12 mouse cellular contexts compared by ENCODE assay signal in the genomic region with DNA sequence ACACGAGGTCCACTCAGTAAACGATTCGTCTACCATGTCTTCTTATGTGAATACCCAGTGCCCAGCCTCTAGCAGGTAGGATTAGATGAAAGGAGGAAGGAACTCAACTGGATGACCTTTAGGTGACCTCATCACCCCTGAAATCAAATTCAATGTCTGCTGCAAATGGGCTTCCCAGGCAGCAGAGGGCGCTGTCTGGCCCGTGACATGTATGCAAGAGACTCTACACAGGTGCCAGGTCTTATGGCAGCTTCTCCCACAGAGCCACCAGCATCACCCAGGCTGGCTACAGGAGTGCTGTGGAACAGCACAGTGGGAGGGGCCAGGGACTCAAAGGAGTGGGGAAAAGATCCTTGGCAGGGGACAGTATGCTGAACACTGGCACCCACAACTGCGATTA.
A peak's percentile ranks its signal among the peaks of the same experiment; 100 is the strongest.
DNase-seq lines count a peak whose midpoint lies in the region; ATAC-seq and TF ChIP-seq lines count a peak whose summit lies in the region.
"Had no signal": no experiment of that assay in that cellular context is flagged by ENCODE, and none has a peak within 500 bp of the region (broad histone marks: within the 10 kb centered on the region; RNA-seq: fewer than 3 reads in every experiment).

No protein-coding gene starts in this region.

- peak; percentile 24; the same call in 1 of the 2 replicates for TF ChIP-seq CTCF in heart, adult 2 months (IDR thresholded peaks at IDR 0.05)
- TF ChIP-seq CTCF in spleen, adult 2 months (IDR thresholded peaks at IDR 0.05; ENCODE audit: extremely low read depth, insufficient read depth, insufficient read length, insufficient replicate concordance): peak; percentile 5; the same call in 1 of the 2 replicates

- no peak overlapping the region for H3K9ac ChIP-seq in heart, adult 2 months (ENCODE audit: low read depth, low read length)
- no peak overlapping the region for H3K9ac ChIP-seq in forebrain, embryonic 12.5 days
- H3K9ac ChIP-seq: kidney, embryonic 15.5 days had no signal

- intact Hi-C loops in heart, adult 2 months (cut with DNase I): no loop called here

- H3K27me3 ChIP-seq in heart, adult 2 months (ENCODE audit: control insufficient read depth, insufficient read depth, low read length): peaks cover 5% of the 10 kb centered on the region; the same call in 1 of the 2 replicates
- H3K27me3 ChIP-seq in spleen, adult 2 months (ENCODE audit: control insufficient read depth, insufficient read depth, low read length): peaks cover 6% of the 10 kb centered on the region; the same call in 1 of the 2 replicates
- H3K27me3 ChIP-seq in forebrain, embryonic 12.5 days: peaks cover 45% of the 10 kb centered on the region

- H3K27ac ChIP-seq in heart, adult 2 months: no peak overlapping the region
- no peak overlapping the region for H3K27ac ChIP-seq in spleen, adult 2 months (ENCODE audit: insufficient read depth, low read length)
- H3K27ac ChIP-seq in forebrain, embryonic 12.5 days: no peak overlapping the region
- H3K27ac ChIP-seq: kidney, embryonic 15.5 days had no signal

- ATAC-seq in forebrain, embryonic 12.5 days (ENCODE audit: low FRiP score): no peak

- H3K79me2 ChIP-seq in heart, adult 2 months (replicated peaks; ENCODE audit: control insufficient read depth, insufficient read depth, low read length): no peaks in the 10 kb centered on the region; the same call in 1 of the 2 replicates

- H3K4me3 ChIP-seq in heart, adult 2 months: no peak overlapping the region
- no peak overlapping the region for H3K4me3 ChIP-seq in spleen, adult 2 months (ENCODE audit: extremely low read depth, insufficient read depth, insufficient read length)
- no peak overlapping the region for H3K4me3 ChIP-seq in forebrain, embryonic 12.5 days (replicated peaks)
- H3K4me3 ChIP-seq: kidney, embryonic 15.5 days; megakaryocyte, embryonic 14.5 days had no signal

- WGBS in heart, adult 2 months: 48% methylated on average over 6 of the region's 6 CpGs
- 48% methylated on average over 6 of the region's 6 CpGs for WGBS in spleen, adult 2 months
- 56% methylated on average over 6 of the region's 6 CpGs for WGBS in forebrain, embryonic 12.5 days

- H3K9me3 ChIP-seq in forebrain, embryonic 12.5 days: 0 out of 2 replicates have a peak, but pooled peaks cover 3% of the 10 kb centered on the region
- H3K9me3 ChIP-seq: kidney, embryonic 15.5 days had no signal

- no peak overlapping the region for H3K4me2 ChIP-seq in forebrain, embryonic 12.5 days
- H3K4me2 ChIP-seq: kidney, embryonic 15.5 days had no signal

- no peak for DNase-seq in heart, adult 2 months
- DNase-seq in heart, adult 9 months (ENCODE audit: low spot score in 2 of 2): no peak
- no peak for DNase-seq in spleen, adult 2 months (ENCODE audit: low read depth in 1 of 2, low spot score in 2 of 2)
- DNase-seq in spleen, adult 12 weeks (ENCODE audit: low spot score): no peak
- peak; percentile 48 to 55 for DNase-seq in cerebellum, postnatal 10 days
- DNase-seq in testis, postnatal 10 days (ENCODE audit: low spot score): peak; percentile 49
- no peak for DNase-seq in spleen, postnatal 14 days (ENCODE audit: low spot score in 2 of 2)
- DNase-seq: heart, postnatal 10 days; left cerebral cortex, postnatal 4 days had no signal

- no peak for TF ChIP-seq POLR2A in heart, adult 2 months (IDR thresholded peaks at IDR 0.05; ENCODE audit: insufficient read depth, low read depth, low read length)
- no peak for TF ChIP-seq POLR2A in spleen, adult 2 months (IDR thresholded peaks at IDR 0.05; ENCODE audit: low read depth, low read length)

- no peak for TF ChIP-seq EP300 in heart, adult 2 months (IDR thresholded peaks at IDR 0.05; ENCODE audit: insufficient read depth, low read depth, low read length)

- no peaks in the 10 kb centered on the region for H3K4me1 ChIP-seq in heart, adult 2 months (ENCODE audit: control insufficient read depth, insufficient read depth, low read length)
- H3K4me1 ChIP-seq in spleen, adult 2 months (ENCODE audit: control insufficient read depth, insufficient read depth, insufficient read length): no peaks in the 10 kb centered on the region
- H3K4me1 ChIP-seq in forebrain, embryonic 12.5 days: peaks cover 10% of the 10 kb centered on the region

- no peaks in the 10 kb centered on the region for H3K36me3 ChIP-seq in heart, adult 2 months (ENCODE audit: control insufficient read depth, insufficient read depth, low read length)
- no peaks in the 10 kb centered on the region for H3K36me3 ChIP-seq in spleen, adult 2 months (ENCODE audit: control insufficient read depth, insufficient read depth, low read length)
- no peaks in the 10 kb centered on the region for H3K36me3 ChIP-seq in forebrain, embryonic 12.5 days (replicated peaks)
- H3K36me3 ChIP-seq: kidney, embryonic 15.5 days had no signal

Comparison
In these comparisons a context has a peak if more than half of its experiments do, and no peak if none do; other contexts are left out.
1. DNase-seq: peak in cerebellum, postnatal 10 days (2 of 2) and testis, postnatal 10 days (single experiment); none in heart, adult 2 months (0 of 2), heart, adult 9 months (0 of 2), spleen, adult 2 months (0 of 2), spleen, adult 12 weeks (single experiment) and spleen, postnatal 14 days (0 of 2).